Mouse (Mus musculus): Measurements from ENCODE around the gene Nme7. TPM values are rescaled to one million over a fixed set of nuclear protein-coding genes. Genes with fewer than 3 reads are reported as not detected.

The Nme7 gene
- total RNA-seq, 2 experiments from 2014 or later = 4.0 to 4.8 TPM

- DNase-seq = no peak
- intact Hi-C loops (cut with DNase I) = no loop called here
These were observed 14.6 kb downstream of the Nme7 start for GRCm38 (mm10) chr1:164318474-164318873.

GRCm38 (mm10) chr1:164319542-164320140 is 15.7 kb downstream of the Nme7 start:
- intact Hi-C loops (cut with DNase I) = no loop called here
- no peak for DNase-seq

- intact Hi-C loops (cut with DNase I) = no loop called here
- peak in 1 of 2 experiments; percentile 25 for DNase-seq
These were observed 16.8 kb downstream of the Nme7 start for GRCm38 (mm10) chr1:164320731-164321130.

GRCm38 (mm10) chr1:164321408-164321807 is 17.5 kb downstream of the Nme7 start:
- intact Hi-C loops (cut with DNase I) = no loop called here
- no peak for DNase-seq

GRCm38 (mm10) chr1:164322987-164323650 is 19.2 kb downstream of the Nme7 start:
- no peak for DNase-seq
- intact Hi-C loops (cut with DNase I) = no loop called here

- intact Hi-C loops (cut with DNase I) = no loop called here
- DNase-seq = no peak
These were observed 20.3 kb downstream of the Nme7 start for GRCm38 (mm10) chr1:164324221-164324620.

GRCm38 (mm10) chr1:164324878-164325277 is 21.0 kb downstream of the Nme7 start:
- no peak for DNase-seq
- intact Hi-C loops (cut with DNase I) = no loop called here

GRCm38 (mm10) chr1:164326600-164327155 is 22.8 kb downstream of the Nme7 start:
- DNase-seq = peak in 1 of 2 experiments; percentile 36
- intact Hi-C loops (cut with DNase I) = no loop called here

GRCm38 (mm10) chr1:164327764-164328163 is 23.8 kb downstream of the Nme7 start:
- no peak for DNase-seq
- intact Hi-C loops (cut with DNase I) = no loop called here

- intact Hi-C loops (cut with DNase I) = no loop called here
- no peak for DNase-seq
These were observed 28.6 kb downstream of the Nme7 start for GRCm38 (mm10) chr1:164332559-164332958.

GRCm38 (mm10) chr1:164335435-164335834 is 31.5 kb downstream of the Nme7 start:
- DNase-seq = no peak
- intact Hi-C loops (cut with DNase I) = no loop called here

- intact Hi-C loops (cut with DNase I) = no loop called here
- no peak for DNase-seq
These were observed 31.9 kb downstream of the Nme7 start for GRCm38 (mm10) chr1:164335846-164336245.

GRCm38 (mm10) chr1:164342161-164342560 is 38.2 kb downstream of the Nme7 start:
- intact Hi-C loops (cut with DNase I) = no loop called here
- peak in 1 of 2 experiments; percentile 33 for DNase-seq

GRCm38 (mm10) chr1:164353443-164353842 is 49.5 kb downstream of the Nme7 start:
- no peak for DNase-seq
- intact Hi-C loops (cut with DNase I) = no loop called here

GRCm38 (mm10) chr1:164357995-164358394 is 54.1 kb downstream of the Nme7 start:
- DNase-seq = no peak
- intact Hi-C loops (cut with DNase I) = no loop called here

GRCm38 (mm10) chr1:164361997-164362396 is 58.1 kb downstream of the Nme7 start:
- intact Hi-C loops (cut with DNase I) = no loop called here
- DNase-seq = no peak

- DNase-seq = peak; percentile 78 to 86
- intact Hi-C loops (cut with DNase I) = loop anchor here (2.0 to 5.0 kb wide), 3 partner anchors 86 to 754 kb away; no protein-coding TSS in a partner anchor
These were observed 62.5 kb downstream of the Nme7 start for GRCm38 (mm10) chr1:164366156-164367128.

- intact Hi-C loops (cut with DNase I) = loop anchor here (5.0 kb wide), 1 partner anchor 84 kb away; no protein-coding TSS in a partner anchor
- no peak for DNase-seq
These were observed 64.2 kb downstream of the Nme7 start for GRCm38 (mm10) chr1:164368152-164368551.

- no peak for DNase-seq
- intact Hi-C loops (cut with DNase I) = loop anchor here (5.0 kb wide), 1 partner anchor 83 kb away; no protein-coding TSS in a partner anchor
These were observed 65.9 kb downstream of the Nme7 start for GRCm38 (mm10) chr1:164369781-164370180.

GRCm38 (mm10) chr1:164373029-164373428 is 69.1 kb downstream of the Nme7 start:
- no peak for DNase-seq
- intact Hi-C loops (cut with DNase I) = no loop called here

- intact Hi-C loops (cut with DNase I) = no loop called here
- DNase-seq = no peak
These were observed 70.1 kb downstream of the Nme7 start for GRCm38 (mm10) chr1:164374020-164374419.

All from heart, postnatal 14 days (tissue).